ENCODE assay signal across 26 mouse cellular contexts in genomic region chr2:141408766-141409165, GRCm38 (mm10).
"Had no signal": no experiment of that assay in that cellular context is flagged by ENCODE, and none has a peak within 500 bp of the region (broad histone marks: within the 10 kb centered on the region; RNA-seq: fewer than 3 reads in every experiment).

No protein-coding gene starts in this region.

- H3K27me3 ChIP-seq: heart, embryonic 12.5 days; hindbrain, embryonic 12.5 days; intestine, embryonic 15.5 days; limb, embryonic 12.5 days; liver, embryonic 13.5 days; liver, embryonic 15.5 days had no signal

- H3K9ac ChIP-seq: heart, embryonic 12.5 days; hindbrain, embryonic 12.5 days; hindbrain, embryonic 14.5 days; intestine, embryonic 15.5 days; limb, embryonic 12.5 days; liver, embryonic 13.5 days; liver, embryonic 15.5 days had no signal

- H3K36me3 ChIP-seq: heart, embryonic 10.5 days; heart, embryonic 12.5 days; hindbrain, embryonic 10.5 days; hindbrain, embryonic 12.5 days; intestine, embryonic 15.5 days; limb, embryonic 10.5 days; limb, embryonic 12.5 days; liver, embryonic 13.5 days; liver, embryonic 15.5 days had no signal

- H3K4me3 ChIP-seq: heart, embryonic 10.5 days; heart, embryonic 12.5 days; hindbrain, embryonic 10.5 days; hindbrain, embryonic 12.5 days; intestine, embryonic 15.5 days; layer of hippocampus, adult 2 months; left cerebral cortex, adult 2 months; limb, embryonic 10.5 days; limb, embryonic 12.5 days; liver, embryonic 13.5 days; liver, embryonic 15.5 days had no signal

- H3K9me3 ChIP-seq: heart, embryonic 10.5 days; heart, embryonic 12.5 days; hindbrain, embryonic 10.5 days; hindbrain, embryonic 12.5 days; intestine, embryonic 15.5 days; limb, embryonic 10.5 days; limb, embryonic 12.5 days; liver, embryonic 13.5 days; liver, embryonic 15.5 days had no signal

- H3K27ac ChIP-seq: heart, embryonic 10.5 days; hindbrain, embryonic 10.5 days; hindbrain, embryonic 12.5 days; hindbrain, embryonic 14.5 days; intestine, embryonic 15.5 days; layer of hippocampus, adult 2 months; left cerebral cortex, adult 2 months; limb, embryonic 10.5 days; limb, embryonic 12.5 days; liver, embryonic 13.5 days; liver, embryonic 15.5 days had no signal

- ATAC-seq: hindbrain, embryonic 16.5 days; inflammation-experienced regulatory T-cells, adult 6 months; intestine, embryonic 15.5 days; intestine, postnatal 0 days had no signal

- H3K4me1 ChIP-seq: heart, embryonic 10.5 days; heart, embryonic 12.5 days; hindbrain, embryonic 10.5 days; hindbrain, embryonic 12.5 days; intestine, embryonic 15.5 days; limb, embryonic 10.5 days; limb, embryonic 12.5 days; liver, embryonic 13.5 days; liver, embryonic 15.5 days had no signal

- DNase-seq: gastrocnemius, postnatal 14 days; gastrocnemius, postnatal 36 days; heart, adult 18-20 months; heart, postnatal 10 days; heart, postnatal 4 days; kidney, adult 18-20 months; kidney, adult 8-10 months; kidney, postnatal 10 days; kidney, postnatal 25 days; kidney, postnatal 4 days; liver; liver, embryonic 13.5 days had no signal
